Mouse (Mus musculus) heart, embryonic 14.5 days (tissue): ENCODE data around the gene Alg12. TPM values are rescaled to one million over a fixed set of nuclear protein-coding genes. Genes with fewer than 3 reads are reported as not detected.

Experiments
- ATAC-seq: fragments of 200-750 bp; cut with Nextera tagmentation; 2 replicates; pipeline ENCODE4 v1.8.0; 2017; ENCODE audit warnings: low read depth, moderate TSS enrichment; ENCODE audit not compliant: insufficient number of reproducible peaks, insufficient read depth, low FRiP score
- H3K27ac ChIP-seq, 2 experiments: fragments of 200-500 bp in 1 of 2; fragments of 300-500 bp in 1 of 2; sonication (generic) in 1 of 2; replicated peaks in 1 of 2; 2 replicates each; pipeline ENCODE4 v1.5.1; 2012 to 2014; ENCODE audit warnings: low read depth in 2 of 2, low read length in 2 of 2, control low read depth in 1 of 2, mild to moderate bottlenecking in 1 of 2, mixed read lengths in 1 of 2; ENCODE audit not compliant: control insufficient read depth in 1 of 2, insufficient read depth in 1 of 2
- H3K27me3 ChIP-seq: fragments of 300-500 bp; sonication (generic); 2 replicates; pipeline ENCODE4 v1.6.1; 2014; ENCODE audit warnings: mild to moderate bottlenecking, low read length, control low read depth; ENCODE audit not compliant: control insufficient read depth, insufficient read depth
- H3K36me3 ChIP-seq: fragments of 300-500 bp; sonication (generic); 2 replicates; pipeline ENCODE4 v1.6.1; 2014; ENCODE audit warnings: mild to moderate bottlenecking, control low read depth, low read length, mixed read lengths; ENCODE audit not compliant: control insufficient read depth, insufficient read depth
- H3K4me1 ChIP-seq, 2 experiments: fragments of 200-500 bp in 1 of 2; fragments of 300-500 bp in 1 of 2; sonication (generic) in 1 of 2; 2 replicates each; pipeline ENCODE4 v1.6.1; 2012 to 2014; ENCODE audit warnings: low read length in 2 of 2, control low read depth in 1 of 2, mixed read lengths in 1 of 2; ENCODE audit not compliant: control insufficient read depth in 2 of 2, insufficient read depth in 2 of 2
- H3K4me2 ChIP-seq: fragments of 300-500 bp; sonication (generic); 2 replicates; pipeline ENCODE4 v1.6.1; 2014; ENCODE audit warnings: mild to moderate bottlenecking, low read length
- H3K4me3 ChIP-seq, 2 experiments: fragments of 200-500 bp in 1 of 2; fragments of 300-500 bp in 1 of 2; sonication (generic) in 1 of 2; 2 replicates each; pipeline ENCODE4 v1.5.1; 2012 to 2014; ENCODE audit warnings: low read length in 2 of 2, mild to moderate bottlenecking in 2 of 2, control low read depth in 1 of 2, low read depth in 1 of 2, moderate library complexity in 1 of 2; ENCODE audit not compliant: control insufficient read depth in 1 of 2, insufficient read depth in 1 of 2
- H3K9ac ChIP-seq: fragments of 300-500 bp; sonication (generic); 2 replicates; pipeline ENCODE4 v1.6.1; 2014; ENCODE audit warnings: mild to moderate bottlenecking, low read length
- H3K9me3 ChIP-seq: fragments of 300-500 bp; sonication (generic); 2 replicates; pipeline ENCODE4 v1.6.1; 2016; ENCODE audit warnings: low read length, control low read depth; ENCODE audit not compliant: control insufficient read depth
- WGBS: fragments of 180-500 bp; shearing (Covaris S2); extraction: QIAGEN DNeasy Blood & Tissue Kit; methylation state at CpG from one replicate; pipeline ENCODE4 v1.1.7; 2014; 5-methylcytosine and 5-hydroxymethylcytosine counted together
- polyA plus RNA-seq: library from polyadenylated mRNA; unstranded; fragments of >200 nt; fragmentation: Nextera tagmentation; extraction: Ambion mirVana; gene quantifications from 2 replicates; pipeline ENCODE4 v1.2.1, GENCODE M21; 2014

The Alg12 gene
- polyA plus RNA-seq, 1 experiment from 2014 or later: 9.9 TPM

DNA sequence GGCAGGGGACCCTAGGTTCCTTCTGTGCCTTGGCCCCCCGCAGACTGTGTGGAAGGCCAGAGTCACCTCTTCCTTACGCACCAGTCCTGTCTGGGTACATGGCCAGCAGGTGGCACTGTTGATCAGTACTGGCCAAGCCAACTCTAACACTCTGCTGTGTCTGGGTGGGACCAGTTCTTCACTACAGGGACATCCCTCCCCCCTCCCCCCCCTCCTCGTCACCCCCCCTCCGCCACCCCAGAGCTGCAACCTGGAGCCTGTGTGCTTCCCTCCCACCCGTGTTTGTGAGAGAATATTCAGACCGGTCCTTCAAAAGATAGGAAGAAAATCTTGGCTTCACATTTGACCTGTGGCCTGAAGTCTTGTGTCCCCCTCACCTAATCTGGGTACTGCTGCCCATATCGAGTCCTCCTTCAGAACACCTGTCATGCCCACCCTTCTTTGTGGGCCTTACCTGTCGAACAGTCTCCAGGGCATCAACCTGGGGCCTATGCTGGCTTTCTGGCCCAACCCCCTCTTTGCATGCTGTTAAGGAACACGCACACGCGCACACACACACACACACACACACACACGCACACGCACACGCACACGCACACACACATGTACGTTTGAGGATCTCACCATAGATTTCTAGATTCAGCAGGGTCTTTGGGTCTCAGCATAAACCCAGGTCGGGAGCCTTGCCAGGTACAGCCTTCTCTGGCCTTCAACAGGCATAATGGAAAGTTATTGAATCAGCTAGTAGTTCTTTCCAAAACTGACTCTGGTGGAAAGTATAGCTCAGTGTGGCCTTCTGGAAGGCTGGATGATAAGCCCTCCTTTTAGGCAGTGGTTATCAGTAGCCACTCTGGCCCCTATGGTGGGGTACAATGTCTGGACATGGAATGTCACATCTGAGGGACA, 9.9 kb upstream of the Alg12 start:
- H3K27me3 ChIP-seq: no peaks in the 10 kb centered on the region
- H3K9me3 ChIP-seq: no peaks in the 10 kb centered on the region
- no peak overlapping the region for H3K9ac ChIP-seq
- H3K4me3 ChIP-seq: no peak overlapping the region
- peaks cover 30 to 44% of the 10 kb centered on the region in 2 experiments for H3K4me1 ChIP-seq
- H3K4me2 ChIP-seq: no peak overlapping the region
- peaks cover 31% of the 10 kb centered on the region for H3K36me3 ChIP-seq
- peak; percentile 64 for ATAC-seq
- WGBS: 48% methylated on average over 17 of the region's 17 CpGs
- peak overlapping the region in 1 of 2 experiments; percentile 33; a peak in 1 of 4 replicates for H3K27ac ChIP-seq

DNA sequence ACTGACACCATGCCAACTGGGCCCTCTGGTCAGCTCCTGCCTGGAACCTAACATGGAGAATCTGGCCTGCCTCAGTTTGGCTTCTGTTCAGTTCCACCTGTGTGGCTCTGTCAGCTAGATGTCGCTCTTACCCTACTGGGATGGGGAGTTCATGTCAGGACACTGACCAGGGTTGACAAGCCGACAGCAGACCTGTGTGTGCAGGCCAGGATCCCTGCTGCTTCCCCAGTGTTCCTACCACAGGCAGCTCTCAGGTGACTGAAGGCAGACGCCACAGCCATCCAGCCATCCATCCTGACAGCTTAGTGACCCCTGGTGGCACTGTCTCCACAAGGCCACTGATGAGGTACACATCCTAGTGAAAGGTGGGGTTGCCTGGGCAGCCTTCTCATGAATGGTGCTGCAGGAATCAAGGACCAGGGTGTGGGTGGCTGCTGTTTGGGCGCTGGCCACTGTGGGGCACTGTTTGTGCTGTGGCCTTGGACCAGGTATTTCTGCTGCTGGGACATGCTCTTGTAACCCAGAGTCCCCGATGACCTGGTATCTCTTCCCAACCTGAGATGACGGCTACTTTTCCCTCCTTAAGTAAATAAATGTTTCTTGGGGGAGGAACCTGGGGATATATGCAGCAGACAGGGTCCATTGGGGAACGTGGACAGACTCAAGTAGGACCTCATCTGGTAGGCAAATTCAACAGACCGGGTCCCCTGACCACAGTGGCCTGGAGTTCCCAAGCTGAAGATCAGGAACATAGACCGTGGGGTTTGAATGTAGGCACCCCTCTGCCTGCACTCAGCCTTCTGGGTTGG, 9.1 kb upstream of the Alg12 start:
- H3K9ac ChIP-seq: no peak overlapping the region
- 0 out of 2 replicates have a peak, but pooled peaks have one; percentile 10 for ATAC-seq

DNA sequence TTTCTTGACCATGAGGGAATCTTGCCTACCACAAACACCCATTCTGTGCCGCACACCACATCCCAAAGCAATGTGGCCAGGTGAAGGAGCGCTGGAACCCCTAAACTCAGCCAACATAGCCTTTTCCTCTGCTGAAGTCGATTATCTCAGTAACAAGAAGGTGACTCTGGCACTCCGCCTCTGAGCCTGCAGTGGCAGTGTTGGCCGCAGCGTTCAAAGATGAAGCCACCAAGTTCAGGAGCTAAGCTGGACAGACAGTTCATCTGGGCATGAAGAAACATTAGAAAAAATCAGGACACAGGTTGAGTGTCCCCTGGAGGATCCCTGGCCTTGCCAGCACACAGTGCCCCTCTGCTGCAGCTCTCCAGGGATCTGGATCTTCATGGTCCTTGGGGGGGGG, 8.3 kb upstream of the Alg12 start:
- H3K36me3 ChIP-seq: peaks cover 47% of the 10 kb centered on the region
- H3K27me3 ChIP-seq: no peaks in the 10 kb centered on the region
- peaks cover 29 to 38% of the 10 kb centered on the region in 2 experiments for H3K4me1 ChIP-seq
- no peak overlapping the region for H3K4me3 ChIP-seq
- no peak overlapping the region for H3K9ac ChIP-seq
- WGBS: 83% methylated on average over 6 of the region's 6 CpGs
- H3K4me2 ChIP-seq: no peak overlapping the region
- H3K27ac ChIP-seq: no peak overlapping the region
- no peak for ATAC-seq
- no peaks in the 10 kb centered on the region for H3K9me3 ChIP-seq

More for the DNA sequence above, 9.1 kb upstream of the Alg12 start:
- no peak overlapping the region for H3K27ac ChIP-seq
- H3K4me2 ChIP-seq: no peak overlapping the region
- WGBS: 17% methylated on average over 9 of the region's 9 CpGs
- peaks cover 30 to 44% of the 10 kb centered on the region in 2 experiments for H3K4me1 ChIP-seq
- peaks cover 39% of the 10 kb centered on the region for H3K36me3 ChIP-seq
- no peaks in the 10 kb centered on the region for H3K27me3 ChIP-seq
- H3K9me3 ChIP-seq: no peaks in the 10 kb centered on the region
- no peak overlapping the region for H3K4me3 ChIP-seq

DNA sequence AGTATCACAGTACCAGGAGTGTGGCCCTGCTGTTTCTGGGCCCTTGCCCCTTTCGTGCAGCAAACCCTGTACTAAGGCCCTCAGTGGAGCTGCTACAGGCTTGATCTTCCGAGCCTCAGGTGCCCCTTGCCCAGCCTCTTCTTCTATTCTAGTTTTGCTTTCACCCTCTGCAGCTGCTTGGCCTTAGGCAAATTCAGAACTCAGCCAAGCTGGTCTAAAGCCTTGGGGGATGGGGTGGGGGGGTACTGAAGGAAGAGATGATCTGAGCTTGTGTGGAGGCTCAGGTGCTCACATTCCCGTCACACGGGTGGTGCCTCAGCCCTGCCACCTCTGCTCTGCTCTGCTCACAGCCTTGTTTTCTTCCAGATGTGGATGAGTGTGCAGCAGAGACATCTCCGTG, 4.3 kb upstream of the Alg12 start:
- no peaks in the 10 kb centered on the region for H3K9me3 ChIP-seq
- no peak overlapping the region for H3K4me2 ChIP-seq
- no peak for ATAC-seq
- H3K4me1 ChIP-seq: peaks cover 7 to 16% of the 10 kb centered on the region in 2 experiments
- peaks cover 61% of the 10 kb centered on the region for H3K36me3 ChIP-seq
- no peak overlapping the region for H3K9ac ChIP-seq
- H3K27me3 ChIP-seq: no peaks in the 10 kb centered on the region
- H3K4me3 ChIP-seq: no peak overlapping the region
- H3K27ac ChIP-seq: no peak overlapping the region
- 94% methylated on average over 5 of the region's 5 CpGs for WGBS

DNA sequence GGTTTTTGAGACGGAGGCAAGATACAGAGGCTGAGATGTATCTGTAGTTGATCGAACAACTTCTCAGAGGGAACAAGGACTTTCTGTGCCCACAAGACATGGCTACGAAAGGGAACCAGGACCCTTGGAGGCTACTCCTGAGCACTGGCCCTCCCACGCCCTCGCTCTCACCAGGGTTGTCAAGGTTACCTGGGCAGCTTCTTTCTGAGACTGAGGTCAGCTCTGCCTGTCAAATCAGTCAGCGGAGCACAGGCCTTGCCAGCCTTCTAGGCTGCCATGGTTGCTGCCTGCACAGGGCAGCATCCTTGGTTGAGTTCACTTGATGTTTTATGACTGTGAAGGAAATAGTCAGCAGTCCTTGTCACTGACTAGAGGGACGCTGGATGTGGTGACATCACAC, 3.4 kb upstream of the Alg12 start:
- Histone ChIP-seq H3K4me1 (peaks cover 8 to 17% of the 10 kb centered on the region in 2 experiments), H3K4me2 (no peak overlapping the region), H3K9me3 (no peaks in the 10 kb centered on the region), H3K36me3 (peaks cover 61% of the 10 kb centered on the region), H3K4me3 (no peak overlapping the region), H3K9ac (no peak overlapping the region), H3K27ac (no peak overlapping the region), H3K27me3 (no peaks in the 10 kb centered on the region)
- ATAC-seq: no peak
- 91% methylated on average over 7 of the region's 7 CpGs for WGBS

DNA sequence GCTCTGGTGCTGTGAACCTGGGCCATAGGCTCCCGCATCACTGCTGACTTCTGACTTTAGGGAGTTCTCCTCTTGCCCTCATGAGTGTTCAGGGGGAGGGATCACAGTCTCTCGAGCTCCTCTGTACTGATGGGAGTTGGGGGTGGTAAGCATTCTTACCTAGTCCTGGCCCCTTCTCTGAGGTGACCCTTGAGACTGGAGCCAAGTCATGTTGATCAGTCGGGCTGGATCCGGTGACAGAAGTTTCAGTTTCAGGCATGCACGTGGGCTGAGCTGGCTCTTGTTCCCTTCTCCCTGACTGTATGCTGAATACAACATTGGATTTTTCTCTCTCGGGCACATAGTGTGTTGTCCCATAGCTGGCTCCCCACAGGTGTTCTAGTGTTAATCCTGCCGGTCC, 2.3 kb upstream of the Alg12 start:
- H3K27me3 ChIP-seq: no peaks in the 10 kb centered on the region
- WGBS: 85% methylated on average over 7 of the region's 7 CpGs
- ATAC-seq: no peak
- H3K4me2 ChIP-seq: no peak overlapping the region
- no peak overlapping the region for H3K4me3 ChIP-seq
- no peaks in the 10 kb centered on the region for H3K9me3 ChIP-seq
- no peak overlapping the region for H3K27ac ChIP-seq
- peaks cover 8 to 17% of the 10 kb centered on the region in 2 experiments for H3K4me1 ChIP-seq
- peaks cover 56% of the 10 kb centered on the region for H3K36me3 ChIP-seq
- no peak overlapping the region for H3K9ac ChIP-seq

DNA sequence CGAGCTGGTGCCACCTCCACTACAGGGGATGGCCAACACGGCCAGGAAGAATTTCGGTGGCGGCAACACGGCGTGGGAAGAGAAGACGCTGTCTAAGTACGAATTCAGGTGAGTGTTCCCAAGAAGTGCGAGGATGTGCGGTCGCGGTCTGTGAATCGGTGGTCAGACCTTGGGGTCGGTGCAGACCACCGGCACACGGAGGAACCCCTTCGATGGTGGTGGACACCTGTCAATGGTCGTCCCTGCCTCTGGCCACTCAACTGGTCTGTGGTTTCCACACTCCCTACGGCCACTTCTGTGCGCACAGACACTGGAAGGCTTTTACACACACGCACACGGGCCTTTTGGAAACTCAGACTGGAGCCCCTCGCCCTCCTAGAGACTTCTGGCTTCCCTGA, 787 bp upstream of the Alg12 start:
- Histone ChIP-seq H3K4me2 (peak overlapping the region; percentile 79), H3K36me3 (peaks cover 56% of the 10 kb centered on the region), H3K9ac (peak overlapping the region; percentile 89), H3K4me1 (peaks cover 8 to 17% of the 10 kb centered on the region in 2 experiments), H3K9me3 (no peaks in the 10 kb centered on the region), H3K27me3 (no peaks in the 10 kb centered on the region), H3K4me3 (peak overlapping the region; percentile 89 to 92), H3K27ac (no peak overlapping the region)
- no peak for ATAC-seq
- WGBS: under 1% methylated on average over 23 of the region's 23 CpGs
